Mouse (Mus musculus): ENCODE measurements around the gene Rbfox2. TPM values are rescaled to one million over a fixed set of nuclear protein-coding genes. Genes with fewer than 3 reads are reported as not detected.

The Rbfox2 gene
- polyA plus RNA-seq, 2 experiments, result 94.7 to 189 TPM

GRCm38 (mm10) chr15:77029331-77029991 is 277.3 kb downstream of the Rbfox2 start:
- H3K27ac ChIP-seq (replicated peaks; ENCODE audit: low read depth, low read length), result 0 out of 2 replicates have a peak overlapping the region, but pooled peaks have one; percentile 16
- TF ChIP-seq POLR2A (IDR thresholded peaks at IDR 0.05; ENCODE audit: borderline replicate concordance, extremely low read depth, insufficient read depth, insufficient read length), result 0 out of 2 replicates have a peak, but pooled peaks have one; percentile 18
- DNase-seq (ENCODE audit: low spot score) (peak; percentile 98), ATAC-seq (ENCODE audit: low FRiP score, low read depth) (peak; percentile 84)
- H3K4me3 ChIP-seq (replicated peaks; ENCODE audit: low read length), result no peak overlapping the region
- peaks cover 14% of the 10 kb centered on the region for H3K4me1 ChIP-seq (ENCODE audit: control insufficient read depth, insufficient read depth, low read length)
- no peaks in the 10 kb centered on the region for H3K27me3 ChIP-seq (ENCODE audit: control insufficient read depth, insufficient read depth, low read length)
- H3K36me3 ChIP-seq (ENCODE audit: control insufficient read depth, insufficient read depth, low read length), result no peaks in the 10 kb centered on the region
- H3K4me2 ChIP-seq (replicated peaks; ENCODE audit: low read depth, low read length, severe bottlenecking), result no peak overlapping the region; the same call in 1 of the 2 replicates
- H3K9me3 ChIP-seq (ENCODE audit: control insufficient read depth, low read length), result no peaks in the 10 kb centered on the region
- WGBS, result 20% methylated on average over 7 of the region's 7 CpGs
- no peak overlapping the region; the same call in 1 of the 2 replicates for H3K9ac ChIP-seq (ENCODE audit: low read depth, low read length, severe bottlenecking)

Other genes starting within 250 kb of the Rbfox2 start
- gene Apol7a, start 92.1 kb upstream of the Rbfox2 start, polyA plus RNA-seq (2012; rRNA removed), result 0.45 and 0.50 TPM in 2 replicates
- 0.22 and 0.23 TPM in 2 replicates for gene Apol7a, start 92.1 kb upstream of the Rbfox2 start, polyA plus RNA-seq (2014; fragmentation: Nextera tagmentation; extraction: Ambion mirVana)
- 0.06 and 0.35 TPM in 2 replicates for gene Apol9a, start 104.1 kb upstream of the Rbfox2 start, polyA plus RNA-seq (2012; rRNA removed)
- not detected in 2 replicates for gene Apol9a, start 104.1 kb upstream of the Rbfox2 start, polyA plus RNA-seq (2014; fragmentation: Nextera tagmentation; extraction: Ambion mirVana)
- gene Apol7b, start 140.5 kb upstream of the Rbfox2 start, polyA plus RNA-seq (2012; rRNA removed), result 0.06 TPM in 2 replicates
- gene Apol7b, start 140.5 kb upstream of the Rbfox2 start, polyA plus RNA-seq (2014; fragmentation: Nextera tagmentation; extraction: Ambion mirVana), result not detected in 2 replicates
- not detected in 2 replicates for gene Apol10a, start 170.0 kb upstream of the Rbfox2 start, polyA plus RNA-seq (2012; rRNA removed)
- gene Apol10a, start 170.0 kb upstream of the Rbfox2 start, polyA plus RNA-seq (2014; fragmentation: Nextera tagmentation; extraction: Ambion mirVana), result not detected in 2 replicates
- gene Apol11a, start 201.3 kb upstream of the Rbfox2 start, polyA plus RNA-seq (2012; rRNA removed), result not detected in 2 replicates
- gene Apol11a, start 201.3 kb upstream of the Rbfox2 start, polyA plus RNA-seq (2014; fragmentation: Nextera tagmentation; extraction: Ambion mirVana), result not detected in 2 replicates
- 0.03 TPM in 1 of 2 replicates, not detected in the other for gene Apol7c, start 226.3 kb upstream of the Rbfox2 start, polyA plus RNA-seq (2012; rRNA removed)
- gene Apol7c, start 226.3 kb upstream of the Rbfox2 start, polyA plus RNA-seq (2014; fragmentation: Nextera tagmentation; extraction: Ambion mirVana), result not detected in 2 replicates